Mouse (Mus musculus) neural tube, postnatal 0 days (tissue): ENCODE results near the gene Aass. TPM values are rescaled to one million over a fixed set of nuclear protein-coding genes. Genes with fewer than 3 reads are reported as not detected.

ENCODE experiments used
- polyA plus RNA-seq: library from polyadenylated mRNA; unstranded; fragments of >200 nt; fragmentation: Nextera tagmentation; extraction: Ambion mirVana; gene quantifications from 2 replicates; pipeline ENCODE4 v1.2.1, GENCODE M21; 2015

Gene Aass
- polyA plus RNA-seq = 0.08 and 0.25 TPM in 2 replicates

GRCm38 (mm10) chr6:23132573-23133181, at the start of gene Aass:
TSS of gene Aass (minus strand) at chr6:23132986.

Other genes with a start within 250 kb of the Aass start
- gene Fezf1, start 115.4 kb upstream of the Aass start, polyA plus RNA-seq = not detected in 2 replicates